ENCODE assay signal across 19 mouse cellular contexts in genomic region chr2:90614651-90615171, GRCm38 (mm10). TPM values are rescaled to one million over a fixed set of nuclear protein-coding genes. Genes with fewer than 3 reads are reported as not detected.
DNase-seq lines count a peak whose midpoint lies in the region; ATAC-seq and TF ChIP-seq lines count a peak whose summit lies in the region.
"Had no signal": no experiment of that assay in that cellular context is flagged by ENCODE, and none has a peak within 500 bp of the region (broad histone marks: within the 10 kb centered on the region; RNA-seq: fewer than 3 reads in every experiment).

No protein-coding gene starts in this region.

- no peak overlapping the region for H3K4me2 ChIP-seq in hindbrain, embryonic 11.5 days (replicated peaks; ENCODE audit: low read depth, low read length)
- H3K4me2 ChIP-seq: embryonic facial prominence, embryonic 13.5 days; midbrain, embryonic 12.5 days; neural tube, embryonic 12.5 days had no signal

- no peak overlapping the region for H3K9ac ChIP-seq in hindbrain, embryonic 11.5 days (ENCODE audit: low read depth, low read length)
- H3K9ac ChIP-seq: embryonic facial prominence, embryonic 13.5 days; forebrain, postnatal 0 days; midbrain, embryonic 12.5 days; neural tube, embryonic 12.5 days had no signal

- H3K36me3 ChIP-seq in hindbrain, embryonic 10.5 days, result no peaks in the 10 kb centered on the region
- H3K36me3 ChIP-seq in hindbrain, embryonic 11.5 days (ENCODE audit: control insufficient read depth, insufficient read depth, low read length), result no peaks in the 10 kb centered on the region
- H3K36me3 ChIP-seq: embryonic facial prominence, embryonic 13.5 days; midbrain, embryonic 12.5 days; neural tube, embryonic 12.5 days had no signal

- intact Hi-C loops in left cerebral cortex, postnatal 10 days (cut with DNase I), result no loop called here
- intact Hi-C loops in left cerebral cortex, adult 2 months (cut with DNase I), result no loop called here

- no peak for ATAC-seq in hindbrain, embryonic 11.5 days (ENCODE audit: low FRiP score)
- ATAC-seq: forebrain, postnatal 0 days had no signal

- no peak for TF ChIP-seq CTCF in left cerebral cortex, adult 2 months (IDR thresholded peaks at IDR 0.05)

- H3K27me3 ChIP-seq in hindbrain, embryonic 10.5 days (ENCODE audit: insufficient read depth, poor library complexity, severe bottlenecking), result no peaks in the 10 kb centered on the region
- no peaks in the 10 kb centered on the region for H3K27me3 ChIP-seq in hindbrain, embryonic 11.5 days (ENCODE audit: control insufficient read depth, insufficient read depth, low read length)
- H3K27me3 ChIP-seq: embryonic facial prominence, embryonic 13.5 days; midbrain, embryonic 12.5 days; neural tube, embryonic 12.5 days had no signal

- H3K4me3 ChIP-seq in left cerebral cortex, adult 2 months, result no peak overlapping the region
- no peak overlapping the region for H3K4me3 ChIP-seq in hindbrain, embryonic 10.5 days
- H3K4me3 ChIP-seq in hindbrain, embryonic 11.5 days (ENCODE audit: low read depth, low read length), result no peak overlapping the region
- H3K4me3 ChIP-seq: embryonic facial prominence, embryonic 13.5 days; heart, adult 2 months; midbrain, embryonic 12.5 days; neural tube, embryonic 12.5 days had no signal

- peak; percentile 61 to 77 for DNase-seq in left cerebral cortex, adult 18-20 months (ENCODE audit: low spot score in 2 of 2)
- DNase-seq in left cerebral cortex, postnatal 10 days (ENCODE audit: extremely low spot score in 1 of 2, low spot score in 2 of 2), result no peak
- peak; percentile 62 to 80 for DNase-seq in frontal cortex, adult 2 months (ENCODE audit: extremely low spot score in 1 of 2, low spot score in 1 of 2)
- DNase-seq in left cerebral cortex, adult 2 months (ENCODE audit: extremely low spot score in 1 of 2, low spot score in 2 of 2), result peak; percentile 56 to 65
- DNase-seq in right cerebral cortex, postnatal 25 days, result peak; percentile 57
- DNase-seq in hindbrain, embryonic 10.5 days (ENCODE audit: low spot score), result no peak
- no peak for DNase-seq in hindbrain, embryonic 11.5 days (ENCODE audit: low spot score)
- no peak for DNase-seq in heart, adult 9 months (ENCODE audit: low spot score in 2 of 2)
- DNase-seq: cerebellum, adult 9-11 months; forebrain, postnatal 0 days; heart, adult 2 months; kidney, adult 18-20 months; liver; lung, postnatal 10 days; thymus, adult 2 months had no signal

- H3K4me1 ChIP-seq in hindbrain, embryonic 10.5 days (replicated peaks), result no peaks in the 10 kb centered on the region
- no peaks in the 10 kb centered on the region for H3K4me1 ChIP-seq in hindbrain, embryonic 11.5 days (replicated peaks; ENCODE audit: control insufficient read depth, insufficient read depth, low read length)
- H3K4me1 ChIP-seq: neural tube, embryonic 12.5 days had no signal

- no peak overlapping the region; the same call in 1 of the 2 replicates for H3K27ac ChIP-seq in left cerebral cortex, adult 2 months
- H3K27ac ChIP-seq in hindbrain, embryonic 10.5 days, result no peak overlapping the region
- no peak overlapping the region for H3K27ac ChIP-seq in hindbrain, embryonic 11.5 days (ENCODE audit: low read depth, low read length)
- H3K27ac ChIP-seq: embryonic facial prominence, embryonic 13.5 days; heart, adult 2 months; kidney, postnatal 0 days; midbrain, embryonic 12.5 days; neural tube, embryonic 12.5 days had no signal

- WGBS in hindbrain, embryonic 10.5 days, result 88% methylated on average over 14 of the region's 14 CpGs
- WGBS in hindbrain, embryonic 11.5 days, result 86% methylated on average over 14 of the region's 14 CpGs

- no peaks in the 10 kb centered on the region for H3K9me3 ChIP-seq in hindbrain, embryonic 10.5 days
- no peaks in the 10 kb centered on the region for H3K9me3 ChIP-seq in hindbrain, embryonic 11.5 days (ENCODE audit: control insufficient read depth, low read length)
- H3K9me3 ChIP-seq: embryonic facial prominence, embryonic 13.5 days; midbrain, embryonic 12.5 days; neural tube, embryonic 12.5 days had no signal

RNA-seq across cellular contexts. Expression of gene Ptprj, which starts 34.3 kb away (rescaled TPM):
- total RNA-seq in left cerebral cortex, adult 18-20 months (2021), result 100 to 1,000 TPM in 1 of 2 experiments, 10 to 100 TPM in 1; 99.3 to 104 TPM
- total RNA-seq in left cerebral cortex, postnatal 10 days (2021), result 10 to 100 TPM; 72.8 to 78.4 TPM
- 32.7 and 37.2 TPM in 2 replicates for polyA plus RNA-seq in frontal cortex, adult 2 months (2012; rRNA removed)
- 100 to 1,000 TPM; 114 to 117 TPM for total RNA-seq in left cerebral cortex, adult 2 months (2021)
- 1.5 and 1.6 TPM in 2 replicates for polyA plus RNA-seq in hindbrain, embryonic 10.5 days (2016; fragmentation: Nextera tagmentation; extraction: Ambion mirVana)
- 2.4 and 2.9 TPM in 2 replicates for polyA plus RNA-seq in hindbrain, embryonic 11.5 days (2014; fragmentation: Nextera tagmentation; extraction: Ambion mirVana)

Comparison
In these comparisons a context has a peak if more than half of its experiments do, and no peak if none do; other contexts are left out.
1. DNase-seq: peak in left cerebral cortex, adult 18-20 months (2 of 2), frontal cortex, adult 2 months (2 of 2), left cerebral cortex, adult 2 months (2 of 2) and right cerebral cortex, postnatal 25 days (single experiment); none in left cerebral cortex, postnatal 10 days (0 of 2), hindbrain, embryonic 10.5 days (single experiment), hindbrain, embryonic 11.5 days (single experiment) and heart, adult 9 months (0 of 2).